Mouse (Mus musculus) midbrain, embryonic 16.5 days (tissue): ENCODE results near the gene Myrfl. TPM values are rescaled to one million over a fixed set of nuclear protein-coding genes. Genes with fewer than 3 reads are reported as not detected.

Experiments used
- ATAC-seq: fragments of 200-750 bp; cut with Nextera tagmentation; 2 replicates; pipeline ENCODE4 v1.8.0; 2017; ENCODE audit warnings: moderate TSS enrichment
- H3K27ac ChIP-seq: fragments of 300-500 bp; sonication (generic); 2 replicates; pipeline ENCODE4 v1.5.1; 2014; ENCODE audit warnings: mild to moderate bottlenecking, low read length, mixed read lengths
- H3K27me3 ChIP-seq: fragments of 300-500 bp; sonication (generic); 2 replicates; pipeline ENCODE4 v1.6.1; 2014; ENCODE audit warnings: low read depth, low read length, mixed read lengths; ENCODE audit not compliant: control insufficient read depth, insufficient read depth
- H3K36me3 ChIP-seq: fragments of 300-500 bp; sonication (generic); 2 replicates; pipeline ENCODE4 v1.6.1; 2014; ENCODE audit warnings: mild to moderate bottlenecking, low read length, moderate library complexity, mixed read lengths; ENCODE audit not compliant: control insufficient read depth, insufficient read depth
- H3K4me1 ChIP-seq: fragments of 300-500 bp; sonication (generic); 2 replicates; pipeline ENCODE4 v1.6.1; 2014; ENCODE audit warnings: mild to moderate bottlenecking, low read length, mixed read lengths; ENCODE audit not compliant: control insufficient read depth, insufficient read depth
- H3K4me2 ChIP-seq: fragments of 300-500 bp; sonication (generic); 2 replicates; pipeline ENCODE4 v1.6.1; 2014; ENCODE audit warnings: mild to moderate bottlenecking, low read length, mixed read lengths
- H3K4me3 ChIP-seq: fragments of 300-500 bp; sonication (generic); 2 replicates; pipeline ENCODE4 v1.5.1; 2014; ENCODE audit warnings: low read depth, mild to moderate bottlenecking, low read length, moderate library complexity, mixed read lengths
- H3K9ac ChIP-seq: fragments of 300-500 bp; sonication (generic); 2 replicates; pipeline ENCODE4 v1.6.1; 2014; ENCODE audit warnings: low read depth, low read length, mixed read lengths
- H3K9me3 ChIP-seq: fragments of 300-500 bp; sonication (generic); replicated peaks from 2 replicates; pipeline ENCODE4 v1.6.1; 2014; ENCODE audit warnings: mild to moderate bottlenecking, low read length, mixed read lengths; ENCODE audit not compliant: control insufficient read depth, poor library complexity, severe bottlenecking
- WGBS: fragments of 180-500 bp; shearing (Covaris S2); extraction: QIAGEN DNeasy Blood & Tissue Kit; methylation state at CpG from one replicate; pipeline ENCODE4 v1.1.7; 2014; 5-methylcytosine and 5-hydroxymethylcytosine counted together
- polyA plus RNA-seq: library from polyadenylated mRNA; unstranded; fragments of >200 nt; fragmentation: Nextera tagmentation; extraction: Ambion mirVana; gene quantifications from 2 replicates; pipeline ENCODE4 v1.2.1, GENCODE M21; 2015

The Myrfl gene
- polyA plus RNA-seq, 1 experiment from 2014 or later: 0.08 TPM

GRCm38 (mm10) chr10:116894540-116894939 lies 2.2 kb downstream of the Myrfl start:
- ATAC-seq: no peak
- no peaks in the 10 kb centered on the region for H3K4me1 ChIP-seq
- no peaks in the 10 kb centered on the region for H3K27me3 ChIP-seq
- H3K4me3 ChIP-seq: no peak overlapping the region
- no peak overlapping the region for H3K4me2 ChIP-seq
- no peaks in the 10 kb centered on the region for H3K9me3 ChIP-seq
- H3K36me3 ChIP-seq: no peaks in the 10 kb centered on the region
- no peak overlapping the region for H3K27ac ChIP-seq
- WGBS: 73% methylated on average over 6 of the region's 6 CpGs
- no peak overlapping the region for H3K9ac ChIP-seq

GRCm38 (mm10) chr10:116893753-116894152 lies 3.0 kb downstream of the Myrfl start:
- Histone ChIP-seq H3K36me3 (no peaks in the 10 kb centered on the region), H3K9me3 (no peaks in the 10 kb centered on the region), H3K27ac (no peak overlapping the region), H3K4me3 (no peak overlapping the region), H3K9ac (no peak overlapping the region), H3K4me2 (no peak overlapping the region), H3K27me3 (no peaks in the 10 kb centered on the region), H3K4me1 (no peaks in the 10 kb centered on the region)
- ATAC-seq: no peak
- 24% methylated on average over 3 of the region's 3 CpGs for WGBS

- no peak overlapping the region for H3K9ac ChIP-seq
- H3K9me3 ChIP-seq: no peaks in the 10 kb centered on the region
- H3K4me2 ChIP-seq: no peak overlapping the region
- ATAC-seq: 0 out of 2 replicates have a peak, but pooled peaks have one; percentile 48
- H3K4me3 ChIP-seq: no peak overlapping the region
- no peaks in the 10 kb centered on the region for H3K36me3 ChIP-seq
- no peak overlapping the region for H3K27ac ChIP-seq
- no peaks in the 10 kb centered on the region for H3K27me3 ChIP-seq
- 51% methylated on average over 5 of the region's 5 CpGs for WGBS
- no peaks in the 10 kb centered on the region for H3K4me1 ChIP-seq
These were observed 6.1 kb downstream of the Myrfl start for GRCm38 (mm10) chr10:116890587-116890986.

- Histone ChIP-seq H3K4me2 (no peak overlapping the region), H3K27me3 (no peaks in the 10 kb centered on the region), H3K36me3 (no peaks in the 10 kb centered on the region), H3K4me3 (no peak overlapping the region), H3K9ac (no peak overlapping the region), H3K27ac (no peak overlapping the region), H3K4me1 (no peaks in the 10 kb centered on the region), H3K9me3 (no peaks in the 10 kb centered on the region)
- WGBS: 79% methylated on average over 3 of the region's 3 CpGs
- no peak for ATAC-seq
These were observed 12.2 kb downstream of the Myrfl start for GRCm38 (mm10) chr10:116884552-116884951.

GRCm38 (mm10) chr10:116883531-116883930 lies 13.2 kb downstream of the Myrfl start:
- no peak overlapping the region for H3K4me3 ChIP-seq
- no peaks in the 10 kb centered on the region for H3K27me3 ChIP-seq
- 70% methylated on average over 5 of the region's 5 CpGs for whole genome bisulfite sequencing
- no peak overlapping the region for H3K27ac ChIP-seq
- H3K9ac ChIP-seq: no peak overlapping the region
- H3K4me1 ChIP-seq: no peaks in the 10 kb centered on the region
- no peaks in the 10 kb centered on the region for H3K36me3 ChIP-seq
- ATAC-seq: no peak
- no peaks in the 10 kb centered on the region for H3K9me3 ChIP-seq
- H3K4me2 ChIP-seq: no peak overlapping the region

- Histone ChIP-seq H3K27ac (no peak overlapping the region), H3K4me2 (no peak overlapping the region), H3K9ac (no peak overlapping the region), H3K27me3 (no peaks in the 10 kb centered on the region), H3K9me3 (no peaks in the 10 kb centered on the region), H3K4me3 (no peak overlapping the region), H3K36me3 (no peaks in the 10 kb centered on the region), H3K4me1 (no peaks in the 10 kb centered on the region)
- no peak for ATAC-seq
- WGBS: 85% methylated on average over 4 of the region's 4 CpGs
These were observed 19.3 kb downstream of the Myrfl start for GRCm38 (mm10) chr10:116877436-116877835.

GRCm38 (mm10) chr10:116874490-116874889 lies 22.2 kb downstream of the Myrfl start:
- Histone ChIP-seq H3K9me3 (no peaks in the 10 kb centered on the region), H3K27ac (no peak overlapping the region), H3K36me3 (no peaks in the 10 kb centered on the region), H3K27me3 (no peaks in the 10 kb centered on the region), H3K4me1 (no peaks in the 10 kb centered on the region), H3K4me2 (no peak overlapping the region), H3K4me3 (no peak overlapping the region), H3K9ac (no peak overlapping the region)
- ATAC-seq: no peak
- 88% methylated on average over 9 of the region's 9 CpGs for WGBS

- 83% methylated on average over 14 of the region's 14 CpGs for WGBS
- ATAC-seq: no peak
- H3K4me1 ChIP-seq: no peaks in the 10 kb centered on the region
- no peak overlapping the region for H3K4me3 ChIP-seq
- H3K9ac ChIP-seq: no peak overlapping the region
- no peak overlapping the region for H3K27ac ChIP-seq
- no peaks in the 10 kb centered on the region for H3K27me3 ChIP-seq
- H3K36me3 ChIP-seq: no peaks in the 10 kb centered on the region
- no peaks in the 10 kb centered on the region for H3K9me3 ChIP-seq
- no peak overlapping the region for H3K4me2 ChIP-seq
These were observed 24.7 kb downstream of the Myrfl start for GRCm38 (mm10) chr10:116872016-116872410.

- 89% methylated on average over 12 of the region's 12 CpGs for WGBS
- H3K4me3 ChIP-seq: no peak overlapping the region
- no peaks in the 10 kb centered on the region for H3K9me3 ChIP-seq
- no peaks in the 10 kb centered on the region for H3K4me1 ChIP-seq
- H3K4me2 ChIP-seq: no peak overlapping the region
- no peaks in the 10 kb centered on the region for H3K27me3 ChIP-seq
- H3K9ac ChIP-seq: no peak overlapping the region
- H3K36me3 ChIP-seq: no peaks in the 10 kb centered on the region
- H3K27ac ChIP-seq: no peak overlapping the region
- no peak for ATAC-seq
These were observed 25.2 kb downstream of the Myrfl start for GRCm38 (mm10) chr10:116871329-116872015.
